Mouse (Mus musculus) cerebellum, postnatal 14 days (tissue): ENCODE data around the gene Ptpn14.
"Not testable (repeated sequence)": the region's sequence is repeated elsewhere in the genome, so short reads cannot be mapped to it uniquely, and the experiment has no call there.

Source experiments
- DNase-seq, 2 experiments: peaks; one replicate each; pipeline ENCODE4 v3.0.0; 2021; ENCODE audit warnings: mixed read lengths in 2 of 2

Gene Ptpn14

GRCm38 (mm10) chr1:189727884-189728783 lies at the start of gene Ptpn14:
Gene Ptpn14 (plus strand): TSS chr1:189728268.
- DNase-seq: peak; percentile 46 to 51

GRCm38 (mm10) chr1:189679555-189679954 lies 48.5 kb upstream of the Ptpn14 start:
- DNase-seq: peak; percentile 45 to 71

- no peak for DNase-seq
Observed at GRCm38 (mm10) chr1:189684786-189685415, 43.2 kb upstream of the Ptpn14 start.

GRCm38 (mm10) chr1:189686025-189686424 lies 42.0 kb upstream of the Ptpn14 start:
- no peak for DNase-seq

- DNase-seq: peak; percentile 97 to 98
Observed at GRCm38 (mm10) chr1:189687654-189688387, 40.2 kb upstream of the Ptpn14 start, which contains the start of gene Cenpf. Gene Cenpf (minus strand): TSS chr1:189688086.

- no peak for DNase-seq
Observed at GRCm38 (mm10) chr1:189688388-189688750, 39.7 kb upstream of the Ptpn14 start.

GRCm38 (mm10) chr1:189689050-189689833 lies 38.8 kb upstream of the Ptpn14 start:
- DNase-seq: no peak

GRCm38 (mm10) chr1:189692442-189692841 lies 35.6 kb upstream of the Ptpn14 start:
- not testable (repeated sequence) for DNase-seq

- no peak for DNase-seq
Observed at GRCm38 (mm10) chr1:189694391-189694790, 33.7 kb upstream of the Ptpn14 start.

GRCm38 (mm10) chr1:189695321-189695720 lies 32.7 kb upstream of the Ptpn14 start:
- DNase-seq: no peak

GRCm38 (mm10) chr1:189698416-189698815 lies 29.7 kb upstream of the Ptpn14 start:
- no peak for DNase-seq

- no peak for DNase-seq
Observed at GRCm38 (mm10) chr1:189700186-189700585, 27.9 kb upstream of the Ptpn14 start.

GRCm38 (mm10) chr1:189700990-189701389 lies 27.1 kb upstream of the Ptpn14 start:
- DNase-seq: peak; percentile 89 to 90

GRCm38 (mm10) chr1:189703156-189703555 lies 24.9 kb upstream of the Ptpn14 start:
- no peak for DNase-seq

GRCm38 (mm10) chr1:189703591-189703990 lies 24.5 kb upstream of the Ptpn14 start:
- no peak for DNase-seq

GRCm38 (mm10) chr1:189706040-189706645 lies 21.9 kb upstream of the Ptpn14 start:
- no peak for DNase-seq

- DNase-seq: no peak
Observed at GRCm38 (mm10) chr1:189707014-189707413, 21.1 kb upstream of the Ptpn14 start.

- no peak for DNase-seq
Observed at GRCm38 (mm10) chr1:189707419-189707818, 20.6 kb upstream of the Ptpn14 start.

- no peak for DNase-seq
Observed at GRCm38 (mm10) chr1:189709001-189709400, 19.1 kb upstream of the Ptpn14 start.

GRCm38 (mm10) chr1:189715915-189716797 lies 11.9 kb upstream of the Ptpn14 start:
- peak; percentile 72 to 75 for DNase-seq

- no peak for DNase-seq
Observed at GRCm38 (mm10) chr1:189717546-189717945, 10.5 kb upstream of the Ptpn14 start.
